Comparison of ENCODE assay signal across 11 mouse cellular contexts in genomic region chr14:74851866-74852265, GRCm38 (mm10).
DNase-seq lines count a peak whose midpoint lies in the region; ATAC-seq and TF ChIP-seq lines count a peak whose summit lies in the region.
"Had no signal": no experiment of that assay in that cellular context is flagged by ENCODE, and none has a peak within 500 bp of the region (broad histone marks: within the 10 kb centered on the region; RNA-seq: fewer than 3 reads in every experiment).

No protein-coding gene starts in this region.

- no peak overlapping the region for H3K27ac ChIP-seq in hindbrain, embryonic 11.5 days (ENCODE audit: low read depth, low read length)
- H3K27ac ChIP-seq in hindbrain, embryonic 10.5 days = no peak overlapping the region
- H3K27ac ChIP-seq in embryonic facial prominence, embryonic 10.5 days (replicated peaks) = peak overlapping the region; percentile 54
- H3K27ac ChIP-seq in forebrain, embryonic 14.5 days (ENCODE audit: low read depth, low read length) = no peak overlapping the region
- H3K27ac ChIP-seq in limb, embryonic 13.5 days = peak overlapping the region; percentile 61; the same call in 1 of the 2 replicates
- H3K27ac ChIP-seq in liver, postnatal 0 days (ENCODE audit: low read depth) = no peak overlapping the region

- TF ChIP-seq CTCF in liver, postnatal 0 days (IDR thresholded peaks at IDR 0.05; ENCODE audit: low read depth) = no peak

- H3K27me3 ChIP-seq in hindbrain, embryonic 11.5 days (ENCODE audit: control insufficient read depth, insufficient read depth, low read length) = no peaks in the 10 kb centered on the region
- H3K27me3 ChIP-seq in hindbrain, embryonic 10.5 days (ENCODE audit: insufficient read depth, poor library complexity, severe bottlenecking) = no peaks in the 10 kb centered on the region
- no peaks in the 10 kb centered on the region for H3K27me3 ChIP-seq in embryonic facial prominence, embryonic 10.5 days (replicated peaks; ENCODE audit: low read depth, poor library complexity, severe bottlenecking)
- H3K27me3 ChIP-seq in forebrain, embryonic 14.5 days (replicated peaks; ENCODE audit: control insufficient read depth, insufficient read depth, low read length) = no peaks in the 10 kb centered on the region
- no peaks in the 10 kb centered on the region for H3K27me3 ChIP-seq in limb, embryonic 13.5 days
- no peaks in the 10 kb centered on the region for H3K27me3 ChIP-seq in liver, postnatal 0 days (ENCODE audit: insufficient read depth, low read length)
- H3K27me3 ChIP-seq: CH12.LX had no signal

- no peak for ATAC-seq in hindbrain, embryonic 11.5 days (ENCODE audit: low FRiP score)
- no peak for ATAC-seq in forebrain, embryonic 14.5 days
- no peak for ATAC-seq in limb, embryonic 13.5 days (ENCODE audit: low FRiP score, low read depth)
- ATAC-seq in liver, postnatal 0 days = no peak

- H3K36me3 ChIP-seq in hindbrain, embryonic 11.5 days (ENCODE audit: control insufficient read depth, insufficient read depth, low read length) = no peaks in the 10 kb centered on the region
- 0 out of 2 replicates have a peak, but pooled peaks cover 3% of the 10 kb centered on the region for H3K36me3 ChIP-seq in hindbrain, embryonic 10.5 days
- peaks cover 5% of the 10 kb centered on the region for H3K36me3 ChIP-seq in embryonic facial prominence, embryonic 10.5 days (replicated peaks)
- H3K36me3 ChIP-seq in forebrain, embryonic 14.5 days (ENCODE audit: control insufficient read depth, insufficient read depth, low read length) = peaks cover 4% of the 10 kb centered on the region; the same call in 1 of the 2 replicates
- peaks cover 8% of the 10 kb centered on the region for H3K36me3 ChIP-seq in limb, embryonic 13.5 days
- peaks cover 10% of the 10 kb centered on the region; the same call in 1 of the 2 replicates for H3K36me3 ChIP-seq in liver, postnatal 0 days (replicated peaks; ENCODE audit: insufficient read depth, low read length)

- no peak overlapping the region for H3K9ac ChIP-seq in hindbrain, embryonic 11.5 days (ENCODE audit: low read depth, low read length)
- H3K9ac ChIP-seq in forebrain, embryonic 14.5 days (ENCODE audit: low read length) = no peak overlapping the region
- no peak overlapping the region for H3K9ac ChIP-seq in limb, embryonic 13.5 days
- no peak overlapping the region; the same call in 1 of the 2 replicates for H3K9ac ChIP-seq in liver, postnatal 0 days (replicated peaks)

- no peaks in the 10 kb centered on the region for H3K9me3 ChIP-seq in hindbrain, embryonic 11.5 days (ENCODE audit: control insufficient read depth, low read length)
- H3K9me3 ChIP-seq in hindbrain, embryonic 10.5 days = no peaks in the 10 kb centered on the region
- H3K9me3 ChIP-seq in embryonic facial prominence, embryonic 10.5 days = no peaks in the 10 kb centered on the region
- H3K9me3 ChIP-seq in forebrain, embryonic 14.5 days (replicated peaks; ENCODE audit: control insufficient read depth, low read length) = no peaks in the 10 kb centered on the region
- H3K9me3 ChIP-seq in limb, embryonic 13.5 days = no peaks in the 10 kb centered on the region
- no peaks in the 10 kb centered on the region for H3K9me3 ChIP-seq in liver, postnatal 0 days (ENCODE audit: low read length)

- 59% methylated on average over 9 of the region's 9 CpGs for WGBS in hindbrain, embryonic 11.5 days
- 58% methylated on average over 9 of the region's 9 CpGs for WGBS in hindbrain, embryonic 10.5 days
- 40% methylated on average over 9 of the region's 9 CpGs for WGBS in embryonic facial prominence, embryonic 10.5 days
- WGBS in forebrain, embryonic 14.5 days = 34% methylated on average over 9 of the region's 9 CpGs
- WGBS in limb, embryonic 13.5 days = 45% methylated on average over 9 of the region's 9 CpGs
- 75% methylated on average over 9 of the region's 9 CpGs for WGBS in liver, postnatal 0 days (ENCODE audit: insufficient replicate concordance)

- peak; percentile 19 for DNase-seq in hindbrain, embryonic 11.5 days (ENCODE audit: low spot score)
- no peak for DNase-seq in hindbrain, embryonic 10.5 days (ENCODE audit: low spot score)
- DNase-seq in embryonic facial prominence, embryonic 10.5 days (ENCODE audit: low spot score) = no peak
- peak; percentile 43 for DNase-seq in forebrain, embryonic 14.5 days (ENCODE audit: low spot score)
- DNase-seq in liver, postnatal 0 days = no peak
- DNase-seq in spleen, adult 12 weeks (ENCODE audit: low spot score) = no peak
- no peak for DNase-seq in ovary, postnatal 14 days (ENCODE audit: low spot score)
- DNase-seq: cerebellum, postnatal 36 days; kidney, postnatal 25 days had no signal

- no peaks in the 10 kb centered on the region for H3K4me1 ChIP-seq in hindbrain, embryonic 11.5 days (replicated peaks; ENCODE audit: control insufficient read depth, insufficient read depth, low read length)
- peaks cover 31% of the 10 kb centered on the region for H3K4me1 ChIP-seq in hindbrain, embryonic 10.5 days (replicated peaks)
- H3K4me1 ChIP-seq in embryonic facial prominence, embryonic 10.5 days = peaks cover 31% of the 10 kb centered on the region
- H3K4me1 ChIP-seq in forebrain, embryonic 14.5 days (ENCODE audit: control insufficient read depth, insufficient read depth, low read length) = peaks cover 20% of the 10 kb centered on the region
- H3K4me1 ChIP-seq in limb, embryonic 13.5 days = peaks cover 53% of the 10 kb centered on the region
- peaks cover 18% of the 10 kb centered on the region for H3K4me1 ChIP-seq in liver, postnatal 0 days (ENCODE audit: insufficient read depth)

- no peak overlapping the region for H3K4me3 ChIP-seq in hindbrain, embryonic 11.5 days (ENCODE audit: low read depth, low read length)
- no peak overlapping the region for H3K4me3 ChIP-seq in hindbrain, embryonic 10.5 days
- no peak overlapping the region for H3K4me3 ChIP-seq in embryonic facial prominence, embryonic 10.5 days
- no peak overlapping the region for H3K4me3 ChIP-seq in forebrain, embryonic 14.5 days (ENCODE audit: low read depth, low read length)
- H3K4me3 ChIP-seq in limb, embryonic 13.5 days = no peak overlapping the region
- no peak overlapping the region for H3K4me3 ChIP-seq in liver, postnatal 0 days (ENCODE audit: low read depth, low read length)

- H3K4me2 ChIP-seq in hindbrain, embryonic 11.5 days (replicated peaks; ENCODE audit: low read depth, low read length) = no peak overlapping the region
- H3K4me2 ChIP-seq in forebrain, embryonic 14.5 days (ENCODE audit: low read length) = no peak overlapping the region
- H3K4me2 ChIP-seq in limb, embryonic 13.5 days (replicated peaks) = no peak overlapping the region; the same call in 1 of the 2 replicates
- H3K4me2 ChIP-seq in liver, postnatal 0 days (ENCODE audit: low read depth, low read length) = no peak overlapping the region

- no peak for TF ChIP-seq EP300 in liver, postnatal 0 days (IDR thresholded peaks at IDR 0.05; ENCODE audit: low read depth)

Comparison
In these comparisons a context has a peak if more than half of its experiments do, and no peak if none do; other contexts are left out.
1. DNase-seq: peak in hindbrain, embryonic 11.5 days (single experiment) and forebrain, embryonic 14.5 days (single experiment); none in hindbrain, embryonic 10.5 days (single experiment), embryonic facial prominence, embryonic 10.5 days (single experiment), liver, postnatal 0 days (single experiment), spleen, adult 12 weeks (single experiment) and ovary, postnatal 14 days (single experiment).
2. H3K27ac ChIP-seq: peak in embryonic facial prominence, embryonic 10.5 days (single experiment) and limb, embryonic 13.5 days (single experiment); none in hindbrain, embryonic 11.5 days (single experiment), hindbrain, embryonic 10.5 days (single experiment), forebrain, embryonic 14.5 days (single experiment) and liver, postnatal 0 days (single experiment).